Mouse (Mus musculus): ENCODE measurements around the gene Klk14. TPM values are rescaled to one million over a fixed set of nuclear protein-coding genes. Genes with fewer than 3 reads are reported as not detected.

The Klk14 gene
- 0.32 TPM for polyA plus RNA-seq (2014; fragmentation: Illumina TruSeq; extraction: RNeasy Lipid Tissue Mini Kit (QIAGEN cat#74804); ENCODE audit: low read depth, low replicate concordance)

GRCm38 (mm10) chr7:43690118-43690517 is at the start of gene Klk14:
Gene Klk14, plus strand, starts transcription at chr7:43690418.

GRCm38 (mm10) chr7:43660002-43660401 is 30.2 kb upstream of the Klk14 start, which contains the start of gene Siglece:
Gene Siglece, minus strand, starts transcription at chr7:43660161.

GRCm38 (mm10) chr7:43671809-43672580 is 18.2 kb upstream of the Klk14 start, which contains the start of gene Ctu1:
Gene Ctu1, plus strand, starts transcription at chr7:43672016.

GRCm38 (mm10) chr7:43712267-43712666 is 22.0 kb downstream of the Klk14 start, which contains the start of gene Klk13:
Gene Klk13, plus strand, starts transcription at chr7:43712567.

Other genes starting within 250 kb of the Klk14 start
- gene Cldnd2, start 249.6 kb upstream of the Klk14 start, polyA plus RNA-seq (2014; fragmentation: Illumina TruSeq; extraction: RNeasy Lipid Tissue Mini Kit (QIAGEN cat#74804); ENCODE audit: low read depth, low replicate concordance), result 1.1 TPM
- 240 TPM for gene Etfb, start 246.3 kb upstream of the Klk14 start, polyA plus RNA-seq (2014; fragmentation: Illumina TruSeq; extraction: RNeasy Lipid Tissue Mini Kit (QIAGEN cat#74804); ENCODE audit: low read depth, low replicate concordance)
- 0.97 TPM for gene Gm45233, start 246.3 kb upstream of the Klk14 start, polyA plus RNA-seq (2014; fragmentation: Illumina TruSeq; extraction: RNeasy Lipid Tissue Mini Kit (QIAGEN cat#74804); ENCODE audit: low read depth, low replicate concordance)
- 3.8 TPM for gene Vsig10l, start 227.3 kb upstream of the Klk14 start, polyA plus RNA-seq (2014; fragmentation: Illumina TruSeq; extraction: RNeasy Lipid Tissue Mini Kit (QIAGEN cat#74804); ENCODE audit: low read depth, low replicate concordance)
- gene Iglon5, start 200.3 kb upstream of the Klk14 start, polyA plus RNA-seq (2014; fragmentation: Illumina TruSeq; extraction: RNeasy Lipid Tissue Mini Kit (QIAGEN cat#74804); ENCODE audit: low read depth, low replicate concordance), result 1.0 TPM
- gene 4931406B18Rik, start 184.5 kb upstream of the Klk14 start, polyA plus RNA-seq (2014; fragmentation: Illumina TruSeq; extraction: RNeasy Lipid Tissue Mini Kit (QIAGEN cat#74804); ENCODE audit: low read depth, low replicate concordance), result 0.27 TPM
- gene Cd33, start 146.0 kb upstream of the Klk14 start, polyA plus RNA-seq (2014; fragmentation: Illumina TruSeq; extraction: RNeasy Lipid Tissue Mini Kit (QIAGEN cat#74804); ENCODE audit: low read depth, low replicate concordance), result 5.4 TPM
- gene Zfp658, start 128.2 kb upstream of the Klk14 start, polyA plus RNA-seq (2014; fragmentation: Illumina TruSeq; extraction: RNeasy Lipid Tissue Mini Kit (QIAGEN cat#74804); ENCODE audit: low read depth, low replicate concordance), result 3.3 TPM
- gene Zfp719, start 110.8 kb upstream of the Klk14 start, polyA plus RNA-seq (2014; fragmentation: Illumina TruSeq; extraction: RNeasy Lipid Tissue Mini Kit (QIAGEN cat#74804); ENCODE audit: low read depth, low replicate concordance), result 6.0 TPM
- not detected for gene Zfp819, start 83.2 kb upstream of the Klk14 start, polyA plus RNA-seq (2014; fragmentation: Illumina TruSeq; extraction: RNeasy Lipid Tissue Mini Kit (QIAGEN cat#74804); ENCODE audit: low read depth, low replicate concordance)
- gene Ceacam18, start 55.7 kb upstream of the Klk14 start, polyA plus RNA-seq (2014; fragmentation: Illumina TruSeq; extraction: RNeasy Lipid Tissue Mini Kit (QIAGEN cat#74804); ENCODE audit: low read depth, low replicate concordance), result not detected
- gene Siglece, start 30.3 kb upstream of the Klk14 start, polyA plus RNA-seq (2014; fragmentation: Illumina TruSeq; extraction: RNeasy Lipid Tissue Mini Kit (QIAGEN cat#74804); ENCODE audit: low read depth, low replicate concordance), result 1.9 TPM
- gene Ctu1, start 18.4 kb upstream of the Klk14 start, polyA plus RNA-seq (2014; fragmentation: Illumina TruSeq; extraction: RNeasy Lipid Tissue Mini Kit (QIAGEN cat#74804); ENCODE audit: low read depth, low replicate concordance), result 9.8 TPM
- not detected for gene Klk13, start 22.1 kb downstream of the Klk14 start, polyA plus RNA-seq (2014; fragmentation: Illumina TruSeq; extraction: RNeasy Lipid Tissue Mini Kit (QIAGEN cat#74804); ENCODE audit: low read depth, low replicate concordance)
- gene Klk12, start 78.5 kb downstream of the Klk14 start, polyA plus RNA-seq (2014; fragmentation: Illumina TruSeq; extraction: RNeasy Lipid Tissue Mini Kit (QIAGEN cat#74804); ENCODE audit: low read depth, low replicate concordance), result not detected
- not detected for gene Klk11, start 84.2 kb downstream of the Klk14 start, polyA plus RNA-seq (2014; fragmentation: Illumina TruSeq; extraction: RNeasy Lipid Tissue Mini Kit (QIAGEN cat#74804); ENCODE audit: low read depth, low replicate concordance)
- 0.37 TPM for gene Klk10, start 90.6 kb downstream of the Klk14 start, polyA plus RNA-seq (2014; fragmentation: Illumina TruSeq; extraction: RNeasy Lipid Tissue Mini Kit (QIAGEN cat#74804); ENCODE audit: low read depth, low replicate concordance)
- gene Klk9, start 101.5 kb downstream of the Klk14 start, polyA plus RNA-seq (2014; fragmentation: Illumina TruSeq; extraction: RNeasy Lipid Tissue Mini Kit (QIAGEN cat#74804); ENCODE audit: low read depth, low replicate concordance), result not detected
- gene Klk8, start 107.2 kb downstream of the Klk14 start, polyA plus RNA-seq (2014; fragmentation: Illumina TruSeq; extraction: RNeasy Lipid Tissue Mini Kit (QIAGEN cat#74804); ENCODE audit: low read depth, low replicate concordance), result 1.0 TPM
- gene Klk7, start 120.9 kb downstream of the Klk14 start, polyA plus RNA-seq (2014; fragmentation: Illumina TruSeq; extraction: RNeasy Lipid Tissue Mini Kit (QIAGEN cat#74804); ENCODE audit: low read depth, low replicate concordance), result not detected
- gene Klk6, start 134.1 kb downstream of the Klk14 start, polyA plus RNA-seq (2014; fragmentation: Illumina TruSeq; extraction: RNeasy Lipid Tissue Mini Kit (QIAGEN cat#74804); ENCODE audit: low read depth, low replicate concordance), result not detected
- not detected for gene Klk5, start 151.6 kb downstream of the Klk14 start, polyA plus RNA-seq (2014; fragmentation: Illumina TruSeq; extraction: RNeasy Lipid Tissue Mini Kit (QIAGEN cat#74804); ENCODE audit: low read depth, low replicate concordance)
- not detected for gene Klk4, start 190.7 kb downstream of the Klk14 start, polyA plus RNA-seq (2014; fragmentation: Illumina TruSeq; extraction: RNeasy Lipid Tissue Mini Kit (QIAGEN cat#74804); ENCODE audit: low read depth, low replicate concordance)
- gene Klk15, start 243.3 kb downstream of the Klk14 start, polyA plus RNA-seq (2014; fragmentation: Illumina TruSeq; extraction: RNeasy Lipid Tissue Mini Kit (QIAGEN cat#74804); ENCODE audit: low read depth, low replicate concordance), result not detected